Mouse (Mus musculus) liver, adult (tissue): ENCODE data around the gene Plk2.

ENCODE experiments used
- GATA4 ChIP-seq: IDR thresholded peaks from 2 replicates; pipeline ENCODE4 v1.6.1; 2014; ENCODE audit warnings: mild to moderate bottlenecking, low read length; ENCODE audit not compliant: insufficient replicate concordance

The Plk2 gene

GRCm38 (mm10) chr13:110394291-110395178 lies at the start of gene Plk2:
TSS of gene Plk2 (plus strand) at chr13:110395046.
- TF ChIP-seq GATA4 = peak; percentile 97; the same call in 1 of the 2 replicates

GRCm38 (mm10) chr13:110346707-110347106 lies 48.1 kb upstream of the Plk2 start:
- no peak for TF ChIP-seq GATA4

GRCm38 (mm10) chr13:110351051-110351450 lies 43.8 kb upstream of the Plk2 start:
- no peak for TF ChIP-seq GATA4

GRCm38 (mm10) chr13:110356941-110357340 lies 37.9 kb upstream of the Plk2 start, which contains the start of gene Gapt:
TSS of gene Gapt (minus strand) at chr13:110357199.
- TF ChIP-seq GATA4 = no peak

- TF ChIP-seq GATA4 = no peak
Measured at GRCm38 (mm10) chr13:110363722-110364121, 31.1 kb upstream of the Plk2 start.

GRCm38 (mm10) chr13:110366477-110366876 lies 28.4 kb upstream of the Plk2 start:
- no peak for TF ChIP-seq GATA4

- no peak for TF ChIP-seq GATA4
Measured at GRCm38 (mm10) chr13:110367961-110368555, 26.8 kb upstream of the Plk2 start.

GRCm38 (mm10) chr13:110369673-110370072 lies 25.2 kb upstream of the Plk2 start:
- no peak for TF ChIP-seq GATA4

- no peak for TF ChIP-seq GATA4
Measured at GRCm38 (mm10) chr13:110382447-110382901, 12.4 kb upstream of the Plk2 start.

- no peak for TF ChIP-seq GATA4
Measured at GRCm38 (mm10) chr13:110384514-110384913, 10.3 kb upstream of the Plk2 start.

GRCm38 (mm10) chr13:110392210-110392609 lies 2.6 kb upstream of the Plk2 start:
- no peak for TF ChIP-seq GATA4

GRCm38 (mm10) chr13:110392631-110393030 lies 2.2 kb upstream of the Plk2 start:
- no peak for TF ChIP-seq GATA4

GRCm38 (mm10) chr13:110395179-110395794 lies 441 bp downstream of the Plk2 start:
- no peak for TF ChIP-seq GATA4

- no peak for TF ChIP-seq GATA4
Measured at GRCm38 (mm10) chr13:110395916-110396685, 1.3 kb downstream of the Plk2 start.

- TF ChIP-seq GATA4 = no peak
Measured at GRCm38 (mm10) chr13:110397750-110398149, 2.9 kb downstream of the Plk2 start.
